Mouse (Mus musculus): ENCODE data around the gene Tedc2. TPM values are rescaled to one million over a fixed set of nuclear protein-coding genes. Genes with fewer than 3 reads are reported as not detected.

Tedc2 gene
- polyA plus RNA-seq, 1 experiment from 2014 or later: 8.9 TPM

- no peak overlapping the region for H3K9ac ChIP-seq (ENCODE audit: low read depth, low read length)
- no peak for ATAC-seq
- H3K27me3 ChIP-seq (replicated peaks; ENCODE audit: control insufficient read depth, insufficient read depth, low read length): no peaks in the 10 kb centered on the region
- H3K4me1 ChIP-seq (ENCODE audit: control insufficient read depth, insufficient read depth, low read depth, low read length): peaks cover 15% of the 10 kb centered on the region
- peaks cover 10% of the 10 kb centered on the region for H3K36me3 ChIP-seq (ENCODE audit: control insufficient read depth, insufficient read depth, low read length)
- peaks cover 3% of the 10 kb centered on the region; the same call in 1 of the 2 replicates for H3K9me3 ChIP-seq (ENCODE audit: control insufficient read depth, low read length)
- no peak overlapping the region for H3K27ac ChIP-seq (ENCODE audit: low read depth, low read length)
- WGBS: 99% methylated on average over 2 of the region's 2 CpGs
- no peak overlapping the region for H3K4me3 ChIP-seq (ENCODE audit: low read length)
- H3K4me2 ChIP-seq (ENCODE audit: low read length): no peak overlapping the region
Observed at GRCm38 (mm10) chr17:24248641-24249040, 28.0 kb upstream of the Tedc2 start.

- H3K36me3 ChIP-seq (ENCODE audit: control insufficient read depth, insufficient read depth, low read length): peaks cover 19% of the 10 kb centered on the region
- 97% methylated on average over 8 of the region's 8 CpGs for WGBS
Observed at GRCm38 (mm10) chr17:24244061-24244460, 23.4 kb upstream of the Tedc2 start.

GRCm38 (mm10) chr17:24243311-24243969, 22.8 kb upstream of the Tedc2 start:
- ATAC-seq: no peak
- H3K4me3 ChIP-seq (ENCODE audit: low read length): no peak overlapping the region
- 89% methylated on average over 4 of the region's 4 CpGs for WGBS
- peaks cover 3% of the 10 kb centered on the region; the same call in 1 of the 2 replicates for H3K9me3 ChIP-seq (ENCODE audit: control insufficient read depth, low read length)
- no peak overlapping the region for H3K4me2 ChIP-seq (ENCODE audit: low read length)
- H3K36me3 ChIP-seq (ENCODE audit: control insufficient read depth, insufficient read depth, low read length): peaks cover 19% of the 10 kb centered on the region
- H3K27ac ChIP-seq (ENCODE audit: low read depth, low read length): no peak overlapping the region
- H3K27me3 ChIP-seq (replicated peaks; ENCODE audit: control insufficient read depth, insufficient read depth, low read length): no peaks in the 10 kb centered on the region
- H3K4me1 ChIP-seq (ENCODE audit: control insufficient read depth, insufficient read depth, low read depth, low read length): no peaks in the 10 kb centered on the region
- no peak overlapping the region for H3K9ac ChIP-seq (ENCODE audit: low read depth, low read length)

More at GRCm38 (mm10) chr17:24244061-24244460, 23.4 kb upstream of the Tedc2 start:
- H3K4me1 ChIP-seq (ENCODE audit: control insufficient read depth, insufficient read depth, low read depth, low read length): no peaks in the 10 kb centered on the region
- H3K4me2 ChIP-seq (ENCODE audit: low read length): no peak overlapping the region
- H3K9me3 ChIP-seq (ENCODE audit: control insufficient read depth, low read length): peaks cover 3% of the 10 kb centered on the region; the same call in 1 of the 2 replicates
- H3K9ac ChIP-seq (ENCODE audit: low read depth, low read length): no peak overlapping the region
- no peaks in the 10 kb centered on the region for H3K27me3 ChIP-seq (replicated peaks; ENCODE audit: control insufficient read depth, insufficient read depth, low read length)
- no peak overlapping the region for H3K27ac ChIP-seq (ENCODE audit: low read depth, low read length)
- no peak for ATAC-seq
- H3K4me3 ChIP-seq (ENCODE audit: low read length): no peak overlapping the region

- H3K4me2 ChIP-seq (ENCODE audit: low read length): no peak overlapping the region
- WGBS: 92% methylated on average over 7 of the region's 7 CpGs
- H3K9ac ChIP-seq (ENCODE audit: low read depth, low read length): no peak overlapping the region
- no peak overlapping the region for H3K4me3 ChIP-seq (ENCODE audit: low read length)
- H3K4me1 ChIP-seq (ENCODE audit: control insufficient read depth, insufficient read depth, low read depth, low read length): no peaks in the 10 kb centered on the region
- no peaks in the 10 kb centered on the region for H3K9me3 ChIP-seq (ENCODE audit: control insufficient read depth, low read length)
- no peak for ATAC-seq
- peaks cover 30% of the 10 kb centered on the region for H3K36me3 ChIP-seq (ENCODE audit: control insufficient read depth, insufficient read depth, low read length)
- H3K27me3 ChIP-seq (replicated peaks; ENCODE audit: control insufficient read depth, insufficient read depth, low read length): no peaks in the 10 kb centered on the region
- H3K27ac ChIP-seq (ENCODE audit: low read depth, low read length): no peak overlapping the region
Observed at GRCm38 (mm10) chr17:24236921-24237320, 16.3 kb upstream of the Tedc2 start.

GRCm38 (mm10) chr17:24236479-24236878, 15.8 kb upstream of the Tedc2 start:
- H3K27me3 ChIP-seq (replicated peaks; ENCODE audit: control insufficient read depth, insufficient read depth, low read length): no peaks in the 10 kb centered on the region
- no peaks in the 10 kb centered on the region for H3K4me1 ChIP-seq (ENCODE audit: control insufficient read depth, insufficient read depth, low read depth, low read length)
- H3K36me3 ChIP-seq (ENCODE audit: control insufficient read depth, insufficient read depth, low read length): peaks cover 30% of the 10 kb centered on the region
- H3K4me3 ChIP-seq (ENCODE audit: low read length): no peak overlapping the region
- WGBS: 97% methylated on average over 1 of the region's 1 CpGs
- H3K27ac ChIP-seq (ENCODE audit: low read depth, low read length): no peak overlapping the region
- H3K4me2 ChIP-seq (ENCODE audit: low read length): no peak overlapping the region
- ATAC-seq: no peak
- no peak overlapping the region for H3K9ac ChIP-seq (ENCODE audit: low read depth, low read length)
- H3K9me3 ChIP-seq (ENCODE audit: control insufficient read depth, low read length): no peaks in the 10 kb centered on the region

- 92% methylated on average over 7 of the region's 7 CpGs for WGBS
- H3K4me2 ChIP-seq (ENCODE audit: low read length): no peak overlapping the region
- no peak for ATAC-seq
- H3K27me3 ChIP-seq (replicated peaks; ENCODE audit: control insufficient read depth, insufficient read depth, low read length): no peaks in the 10 kb centered on the region
- no peaks in the 10 kb centered on the region for H3K4me1 ChIP-seq (ENCODE audit: control insufficient read depth, insufficient read depth, low read depth, low read length)
- H3K27ac ChIP-seq (ENCODE audit: low read depth, low read length): no peak overlapping the region
- no peak overlapping the region for H3K4me3 ChIP-seq (ENCODE audit: low read length)
- peaks cover 22% of the 10 kb centered on the region for H3K36me3 ChIP-seq (ENCODE audit: control insufficient read depth, insufficient read depth, low read length)
- no peak overlapping the region for H3K9ac ChIP-seq (ENCODE audit: low read depth, low read length)
- H3K9me3 ChIP-seq (ENCODE audit: control insufficient read depth, low read length): no peaks in the 10 kb centered on the region
Observed at GRCm38 (mm10) chr17:24227941-24228340, 7.3 kb upstream of the Tedc2 start.

GRCm38 (mm10) chr17:24226721-24227120, 6.1 kb upstream of the Tedc2 start:
- Histone ChIP-seq H3K27ac (ENCODE audit: low read depth, low read length) (no peak overlapping the region), H3K9ac (ENCODE audit: low read depth, low read length) (no peak overlapping the region), H3K36me3 (ENCODE audit: control insufficient read depth, insufficient read depth, low read length) (peaks cover 20% of the 10 kb centered on the region; the same call in 1 of the 2 replicates), H3K4me3 (ENCODE audit: low read length) (no peak overlapping the region), H3K4me1 (ENCODE audit: control insufficient read depth, insufficient read depth, low read depth, low read length) (no peaks in the 10 kb centered on the region), H3K27me3 (replicated peaks; ENCODE audit: control insufficient read depth, insufficient read depth, low read length) (no peaks in the 10 kb centered on the region), H3K9me3 (ENCODE audit: control insufficient read depth, low read length) (no peaks in the 10 kb centered on the region), H3K4me2 (ENCODE audit: low read length) (no peak overlapping the region)
- ATAC-seq: no peak
- WGBS: 91% methylated on average over 8 of the region's 8 CpGs

- H3K36me3 ChIP-seq (ENCODE audit: control insufficient read depth, insufficient read depth, low read length): peaks cover 17% of the 10 kb centered on the region; the same call in 1 of the 2 replicates
Observed at GRCm38 (mm10) chr17:24225851-24226250, 5.2 kb upstream of the Tedc2 start.

GRCm38 (mm10) chr17:24224741-24225140, 4.1 kb upstream of the Tedc2 start:
- Histone ChIP-seq H3K9me3 (ENCODE audit: control insufficient read depth, low read length) (no peaks in the 10 kb centered on the region), H3K27me3 (replicated peaks; ENCODE audit: control insufficient read depth, insufficient read depth, low read length) (no peaks in the 10 kb centered on the region), H3K9ac (ENCODE audit: low read depth, low read length) (no peak overlapping the region), H3K4me2 (ENCODE audit: low read length) (no peak overlapping the region), H3K4me3 (ENCODE audit: low read length) (no peak overlapping the region), H3K36me3 (ENCODE audit: control insufficient read depth, insufficient read depth, low read length) (peaks cover 17% of the 10 kb centered on the region; the same call in 1 of the 2 replicates), H3K27ac (ENCODE audit: low read depth, low read length) (no peak overlapping the region), H3K4me1 (ENCODE audit: control insufficient read depth, insufficient read depth, low read depth, low read length) (peaks cover 8% of the 10 kb centered on the region)
- WGBS: 85% methylated on average over 10 of the region's 10 CpGs
- ATAC-seq: no peak

More at GRCm38 (mm10) chr17:24225851-24226250, 5.2 kb upstream of the Tedc2 start:
- no peak for ATAC-seq
- 89% methylated on average over 5 of the region's 5 CpGs for WGBS
- H3K9me3 ChIP-seq (ENCODE audit: control insufficient read depth, low read length): no peaks in the 10 kb centered on the region
- no peak overlapping the region for H3K4me2 ChIP-seq (ENCODE audit: low read length)
- no peaks in the 10 kb centered on the region for H3K27me3 ChIP-seq (replicated peaks; ENCODE audit: control insufficient read depth, insufficient read depth, low read length)
- no peak overlapping the region for H3K9ac ChIP-seq (ENCODE audit: low read depth, low read length)
- no peak overlapping the region for H3K27ac ChIP-seq (ENCODE audit: low read depth, low read length)
- peaks cover 4% of the 10 kb centered on the region for H3K4me1 ChIP-seq (ENCODE audit: control insufficient read depth, insufficient read depth, low read depth, low read length)
- no peak overlapping the region for H3K4me3 ChIP-seq (ENCODE audit: low read length)
